Mouse (Mus musculus) spleen, adult 2 months (tissue): Measurements from ENCODE around the gene Ncaph2. TPM values are rescaled to one million over a fixed set of nuclear protein-coding genes. Genes with fewer than 3 reads are reported as not detected.

Source experiments
- DNase-seq, 2 experiments: peaks; one replicate each; pipeline versions ENCODE4 v3.0.0 to v3.0.0-alpha.2; 2012 to 2021; ENCODE audit warnings: low spot score in 2 of 2, low read depth in 1 of 2
- H3K27ac ChIP-seq: fragments of 200-500 bp; 2 replicates; pipeline ENCODE4 v1.5.1; 2012; ENCODE audit warnings: low read length, inconsistent platforms; ENCODE audit not compliant: insufficient read depth
- H3K27me3 ChIP-seq: fragments of 200-500 bp; 2 replicates; pipeline ENCODE4 v1.6.1; 2012; ENCODE audit warnings: mild to moderate bottlenecking, moderate library complexity, low read length, inconsistent platforms; ENCODE audit not compliant: control insufficient read depth, insufficient read depth
- H3K36me3 ChIP-seq: fragments of 200-500 bp; 2 replicates; pipeline ENCODE4 v1.6.1; 2012; ENCODE audit warnings: mild to moderate bottlenecking, low read length, inconsistent platforms; ENCODE audit not compliant: control insufficient read depth, insufficient read depth
- H3K4me1 ChIP-seq: fragments of 200-500 bp; 2 replicates; pipeline ENCODE4 v1.6.1; 2011; ENCODE audit warnings: inconsistent platforms; ENCODE audit not compliant: control insufficient read depth, insufficient read depth, insufficient read length
- H3K4me3 ChIP-seq: fragments of 200-500 bp; 2 replicates; pipeline ENCODE4 v1.5.1; 2011; ENCODE audit warnings: mild to moderate bottlenecking, inconsistent platforms; ENCODE audit not compliant: insufficient read depth, insufficient read length; ENCODE audit errors: extremely low read depth
- CTCF ChIP-seq: fragments of 200-500 bp; IDR thresholded peaks from 2 replicates; pipeline ENCODE4 v1.5.1; 2011; ENCODE audit warnings: mild to moderate bottlenecking, inconsistent platforms; ENCODE audit not compliant: insufficient read depth, insufficient read length, insufficient replicate concordance; ENCODE audit errors: extremely low read depth
- POLR2A ChIP-seq: fragments of 200-500 bp; IDR thresholded peaks from 2 replicates; pipeline ENCODE4 v1.6.1; 2011; ENCODE audit warnings: low read depth, low read length, inconsistent platforms
- WGBS: fragments of 180-500 bp; shearing (Covaris S2); methylation state at CpG from one replicate; pipeline ENCODE4 v1.1.7; 2018; 5-methylcytosine and 5-hydroxymethylcytosine counted together
- polyA plus RNA-seq: library from polyadenylated mRNA; depleted of rRNA; stranded (reverse); fragments of >200 nt; gene quantifications from 2 replicates; pipeline ENCODE4 v1.2.3, GENCODE M21; 2012

The Ncaph2 gene
- polyA plus RNA-seq, 1 experiment = 113 TPM

GRCm38 (mm10) chr15:89354455-89354854, 1.1 kb upstream of the Ncaph2 start:
- TF ChIP-seq POLR2A (no peak), CTCF (no peak)
- Histone ChIP-seq H3K4me1 (no peaks in the 10 kb centered on the region; the same call in 1 of the 2 replicates), H3K27me3 (no peaks in the 10 kb centered on the region), H3K4me3 (no peak overlapping the region; the same call in 1 of the 2 replicates), H3K27ac (no peak overlapping the region; the same call in 1 of the 2 replicates), H3K36me3 (peaks cover 21% of the 10 kb centered on the region)
- WGBS = 71% methylated on average over 7 of the region's 7 CpGs
- DNase-seq = no peak

DNA sequence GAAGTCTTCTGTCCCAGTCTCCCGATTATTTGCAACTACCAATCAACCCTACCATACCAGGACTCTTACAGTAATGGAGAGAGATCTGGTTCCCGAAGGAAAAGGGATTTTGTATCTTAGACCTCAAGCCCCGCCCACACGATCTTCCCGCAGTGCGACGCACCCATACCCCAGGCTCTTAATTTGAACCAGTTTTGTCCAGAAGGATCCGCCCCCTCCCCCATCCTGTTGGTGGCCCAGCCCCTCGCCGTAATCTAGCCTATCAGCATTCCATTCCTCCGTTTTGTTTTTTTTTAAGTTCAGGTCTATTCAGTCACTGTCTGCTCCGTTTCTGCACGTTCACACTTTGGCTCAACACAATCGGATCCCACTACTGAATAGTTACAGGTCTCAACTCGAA, 853 bp downstream of the Ncaph2 start:
- TF ChIP-seq CTCF (no peak), POLR2A (no peak)
- peak overlapping the region; percentile 91 for H3K4me3 ChIP-seq
- H3K27me3 ChIP-seq = no peaks in the 10 kb centered on the region
- DNase-seq = peak in 1 of 2 experiments; percentile 14
- no peaks in the 10 kb centered on the region; the same call in 1 of the 2 replicates for H3K4me1 ChIP-seq
- H3K27ac ChIP-seq = peak overlapping the region; percentile 70; the same call in 1 of the 2 replicates
- H3K36me3 ChIP-seq = peaks cover 18% of the 10 kb centered on the region
- WGBS = under 1% methylated on average over 15 of the region's 15 CpGs

DNA sequence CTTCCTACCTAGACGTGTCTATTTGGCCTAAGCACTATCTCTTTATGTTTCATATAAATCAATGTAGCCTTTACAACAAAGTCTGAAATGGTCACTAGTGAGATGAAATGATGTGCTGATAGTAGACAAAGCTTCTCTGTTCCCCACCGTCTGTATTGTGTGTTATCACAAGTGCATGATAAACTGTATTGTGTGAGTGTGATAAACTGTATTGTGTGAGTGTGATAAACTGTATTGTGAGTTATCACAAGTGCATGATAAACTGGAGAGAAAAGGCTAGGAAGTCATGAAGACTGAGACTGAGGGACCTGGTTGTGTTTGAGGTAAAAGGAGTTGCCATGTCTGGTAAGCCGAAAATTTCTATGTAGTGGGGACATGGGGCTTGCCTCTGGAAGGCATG, 3.3 kb downstream of the Ncaph2 start:
- H3K36me3 ChIP-seq = peaks cover 15% of the 10 kb centered on the region
- WGBS = 80% methylated on average over 3 of the region's 3 CpGs

GRCm38 (mm10) chr15:89363051-89363450, 7.5 kb downstream of the Ncaph2 start:
- peaks cover 41% of the 10 kb centered on the region for H3K36me3 ChIP-seq
- H3K27me3 ChIP-seq = no peaks in the 10 kb centered on the region
- 94% methylated on average over 7 of the region's 7 CpGs for WGBS
- no peak for DNase-seq
- no peak overlapping the region for H3K27ac ChIP-seq
- TF ChIP-seq POLR2A (no peak), CTCF (no peak)
- no peak overlapping the region for H3K4me3 ChIP-seq
- H3K4me1 ChIP-seq = no peaks in the 10 kb centered on the region

More for the DNA sequence above, 3.3 kb downstream of the Ncaph2 start:
- TF ChIP-seq CTCF (no peak), POLR2A (no peak)
- no peak for DNase-seq
- H3K27ac ChIP-seq = no peak overlapping the region
- H3K4me3 ChIP-seq = no peak overlapping the region
- no peaks in the 10 kb centered on the region for H3K27me3 ChIP-seq
- H3K4me1 ChIP-seq = no peaks in the 10 kb centered on the region; the same call in 1 of the 2 replicates

GRCm38 (mm10) chr15:89365141-89365551, 9.6 kb downstream of the Ncaph2 start:
- DNase-seq = no peak
- Histone ChIP-seq H3K4me1 (no peaks in the 10 kb centered on the region), H3K27me3 (no peaks in the 10 kb centered on the region), H3K27ac (no peak overlapping the region), H3K36me3 (peaks cover 56% of the 10 kb centered on the region), H3K4me3 (no peak overlapping the region)
- 96% methylated on average over 4 of the region's 4 CpGs for WGBS
- no peak for TF ChIP-seq POLR2A

DNA sequence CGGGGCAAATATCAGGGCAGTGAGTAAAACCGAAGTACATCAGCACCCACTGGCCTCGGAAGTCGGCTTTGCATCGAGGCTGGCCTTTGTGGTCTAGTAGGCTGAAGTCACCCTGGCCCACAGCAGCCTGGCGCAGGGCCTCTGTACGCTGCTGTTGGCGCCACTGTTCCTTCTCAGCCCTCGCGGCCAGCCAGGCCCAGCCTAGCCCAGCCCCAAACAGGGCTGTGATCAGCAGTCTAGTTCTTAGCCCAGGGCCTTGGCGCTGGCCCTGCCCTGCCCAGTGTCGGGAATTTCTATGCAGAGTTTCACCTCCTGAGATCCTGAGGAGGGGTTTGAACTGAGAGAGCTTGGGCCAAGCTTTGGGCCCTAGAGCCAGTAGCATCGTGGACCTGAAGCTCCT, 16.5 kb downstream of the Ncaph2 start:
- Histone ChIP-seq H3K27me3 (no peaks in the 10 kb centered on the region), H3K4me3 (no peak overlapping the region), H3K27ac (no peak overlapping the region), H3K4me1 (peaks cover 8% of the 10 kb centered on the region; the same call in 1 of the 2 replicates), H3K36me3 (peaks cover 41% of the 10 kb centered on the region)
- 86% methylated on average over 13 of the region's 13 CpGs for WGBS
- no peak for DNase-seq
- TF ChIP-seq POLR2A (no peak), CTCF (no peak)

- WGBS = 94% methylated on average over 7 of the region's 7 CpGs
- H3K27ac ChIP-seq = no peak overlapping the region
- no peak for TF ChIP-seq CTCF
- no peak for TF ChIP-seq POLR2A
- H3K4me3 ChIP-seq = no peak overlapping the region
- peaks cover 40% of the 10 kb centered on the region for H3K36me3 ChIP-seq
- H3K27me3 ChIP-seq = no peaks in the 10 kb centered on the region
- DNase-seq = no peak
- peaks cover 8% of the 10 kb centered on the region; the same call in 1 of the 2 replicates for H3K4me1 ChIP-seq
These were observed 17.0 kb downstream of the Ncaph2 start for GRCm38 (mm10) chr15:89372536-89372935.
